Mouse (Mus musculus) layer of hippocampus, postnatal 14 days (tissue): ENCODE data around the gene Pkib. TPM values are rescaled to one million over a fixed set of nuclear protein-coding genes. Genes with fewer than 3 reads are reported as not detected.

Source experiments
- total RNA-seq, 2 experiments: library from RNA; stranded (reverse); gene quantifications; 2 replicates each; pipeline ENCODE4 v1.2.3; 2021

The Pkib gene
- total RNA-seq, 2 experiments from 2014 or later, result 7.6 to 10.5 TPM

Other genes starting within 250 kb of the Pkib start
- gene Hsf2, start 145.6 kb upstream of the Pkib start, total RNA-seq, result 10 to 100 TPM; 37.0 to 37.2 TPM
- gene Serinc1, start 99.5 kb upstream of the Pkib start, total RNA-seq, result 100 to 1,000 TPM; 886 to 905 TPM
- gene Fabp7, start 152.9 kb downstream of the Pkib start, total RNA-seq, result 100 to 1,000 TPM; 178 to 206 TPM
- gene Smpdl3a, start 162.4 kb downstream of the Pkib start, total RNA-seq, result 10 to 100 TPM; 31.2 to 32.6 TPM